Mouse (Mus musculus): ENCODE data around the gene Ltbp1. TPM values are rescaled to one million over a fixed set of nuclear protein-coding genes. Genes with fewer than 3 reads are reported as not detected.

Ltbp1 gene
- polyA plus RNA-seq, 1 experiment from 2014 or later: 78.6 TPM

- Histone ChIP-seq H3K27ac (no peak overlapping the region), H3K9ac (no peak overlapping the region), H3K9me3 (no peaks in the 10 kb centered on the region), H3K4me1 (no peaks in the 10 kb centered on the region), H3K27me3 (no peaks in the 10 kb centered on the region), H3K36me3 (peaks cover 13% of the 10 kb centered on the region), H3K4me3 (no peak overlapping the region), H3K4me2 (no peak overlapping the region)
- 85% methylated on average over 5 of the region's 5 CpGs for WGBS
- no peak for ATAC-seq (ENCODE audit: insufficient number of reproducible peaks, low FRiP score, low TSS enrichment, low read depth)
Measured at GRCm38 (mm10) chr17:75355431-75355830, 350.1 kb downstream of the Ltbp1 start.

- H3K9me3 ChIP-seq: no peaks in the 10 kb centered on the region
- H3K27me3 ChIP-seq: no peaks in the 10 kb centered on the region
- no peak overlapping the region for H3K4me2 ChIP-seq
- peaks cover 34% of the 10 kb centered on the region for H3K36me3 ChIP-seq
- H3K4me1 ChIP-seq: no peaks in the 10 kb centered on the region
- 95% methylated on average over 7 of the region's 7 CpGs for WGBS
- ATAC-seq (ENCODE audit: insufficient number of reproducible peaks, low FRiP score, low TSS enrichment, low read depth): no peak
- H3K9ac ChIP-seq: no peak overlapping the region
- H3K27ac ChIP-seq: no peak overlapping the region
- no peak overlapping the region for H3K4me3 ChIP-seq
Measured at GRCm38 (mm10) chr17:75360111-75360510, 354.7 kb downstream of the Ltbp1 start.

- 85% methylated on average over 6 of the region's 6 CpGs for WGBS
- Histone ChIP-seq H3K4me3 (no peak overlapping the region), H3K4me2 (no peak overlapping the region), H3K9ac (no peak overlapping the region), H3K27me3 (no peaks in the 10 kb centered on the region), H3K27ac (no peak overlapping the region), H3K9me3 (no peaks in the 10 kb centered on the region), H3K36me3 (peaks cover 36% of the 10 kb centered on the region), H3K4me1 (peaks cover 8% of the 10 kb centered on the region; the same call in 1 of the 2 replicates)
- ATAC-seq (ENCODE audit: insufficient number of reproducible peaks, low FRiP score, low TSS enrichment, low read depth): no peak
Measured at GRCm38 (mm10) chr17:75366332-75366731, 361.0 kb downstream of the Ltbp1 start.

- H3K27me3 ChIP-seq: no peaks in the 10 kb centered on the region
- no peak overlapping the region for H3K9ac ChIP-seq
- no peaks in the 10 kb centered on the region for H3K9me3 ChIP-seq
- peaks cover 39% of the 10 kb centered on the region for H3K36me3 ChIP-seq
- ATAC-seq (ENCODE audit: insufficient number of reproducible peaks, low FRiP score, low TSS enrichment, low read depth): no peak
- peaks cover 8% of the 10 kb centered on the region; the same call in 1 of the 2 replicates for H3K4me1 ChIP-seq
- 93% methylated on average over 18 of the region's 18 CpGs for WGBS
- no peak overlapping the region for H3K27ac ChIP-seq
- no peak overlapping the region for H3K4me3 ChIP-seq
- no peak overlapping the region for H3K4me2 ChIP-seq
Measured at GRCm38 (mm10) chr17:75367486-75368155, 362.3 kb downstream of the Ltbp1 start.

- no peak for ATAC-seq (ENCODE audit: insufficient number of reproducible peaks, low FRiP score, low TSS enrichment, low read depth)
- peaks cover 33% of the 10 kb centered on the region for H3K36me3 ChIP-seq
- WGBS: 42% methylated on average over 5 of the region's 5 CpGs
Measured at GRCm38 (mm10) chr17:75368580-75368979, 363.2 kb downstream of the Ltbp1 start.

GRCm38 (mm10) chr17:75369351-75369750 is 364.0 kb downstream of the Ltbp1 start:
- no peak for ATAC-seq (ENCODE audit: insufficient number of reproducible peaks, low FRiP score, low TSS enrichment, low read depth)
- no peaks in the 10 kb centered on the region for H3K27me3 ChIP-seq
- H3K27ac ChIP-seq: no peak overlapping the region
- H3K9me3 ChIP-seq: no peaks in the 10 kb centered on the region
- H3K36me3 ChIP-seq: peaks cover 25% of the 10 kb centered on the region
- H3K4me2 ChIP-seq: no peak overlapping the region
- H3K9ac ChIP-seq: no peak overlapping the region
- H3K4me3 ChIP-seq: no peak overlapping the region
- peaks cover 8% of the 10 kb centered on the region; the same call in 1 of the 2 replicates for H3K4me1 ChIP-seq
- WGBS: 65% methylated on average over 7 of the region's 7 CpGs

More at GRCm38 (mm10) chr17:75368580-75368979, 363.2 kb downstream of the Ltbp1 start:
- no peak overlapping the region for H3K9ac ChIP-seq
- no peak overlapping the region for H3K27ac ChIP-seq
- H3K4me1 ChIP-seq: peaks cover 8% of the 10 kb centered on the region; the same call in 1 of the 2 replicates
- H3K4me3 ChIP-seq: no peak overlapping the region
- no peaks in the 10 kb centered on the region for H3K27me3 ChIP-seq
- no peak overlapping the region for H3K4me2 ChIP-seq
- H3K9me3 ChIP-seq: no peaks in the 10 kb centered on the region

- ATAC-seq (ENCODE audit: insufficient number of reproducible peaks, low FRiP score, low TSS enrichment, low read depth): no peak
- H3K36me3 ChIP-seq: peaks cover 20% of the 10 kb centered on the region
- H3K27ac ChIP-seq: no peak overlapping the region
- H3K9me3 ChIP-seq: no peaks in the 10 kb centered on the region
- H3K4me1 ChIP-seq: peaks cover 8% of the 10 kb centered on the region; the same call in 1 of the 2 replicates
- H3K27me3 ChIP-seq: no peaks in the 10 kb centered on the region
- no peak overlapping the region for H3K4me3 ChIP-seq
- WGBS: 90% methylated on average over 4 of the region's 4 CpGs
- no peak overlapping the region for H3K4me2 ChIP-seq
- H3K9ac ChIP-seq: no peak overlapping the region
Measured at GRCm38 (mm10) chr17:75370120-75370519, 364.8 kb downstream of the Ltbp1 start.

- WGBS: 80% methylated on average over 11 of the region's 11 CpGs
- Histone ChIP-seq H3K4me2 (no peak overlapping the region), H3K36me3 (peaks cover 12% of the 10 kb centered on the region; the same call in 1 of the 2 replicates), H3K9me3 (no peaks in the 10 kb centered on the region), H3K4me1 (peaks cover 8% of the 10 kb centered on the region; the same call in 1 of the 2 replicates), H3K27ac (no peak overlapping the region), H3K9ac (no peak overlapping the region), H3K27me3 (no peaks in the 10 kb centered on the region), H3K4me3 (no peak overlapping the region)
- ATAC-seq (ENCODE audit: insufficient number of reproducible peaks, low FRiP score, low TSS enrichment, low read depth): no peak
Measured at GRCm38 (mm10) chr17:75371650-75372049, 366.3 kb downstream of the Ltbp1 start.

- Histone ChIP-seq H3K36me3 (peaks cover 8% of the 10 kb centered on the region; the same call in 1 of the 2 replicates), H3K4me3 (no peak overlapping the region), H3K9me3 (no peaks in the 10 kb centered on the region), H3K27me3 (no peaks in the 10 kb centered on the region), H3K9ac (no peak overlapping the region), H3K4me1 (peaks cover 8% of the 10 kb centered on the region; the same call in 1 of the 2 replicates), H3K4me2 (no peak overlapping the region), H3K27ac (no peak overlapping the region)
- 62% methylated on average over 3 of the region's 3 CpGs for WGBS
- no peak for ATAC-seq (ENCODE audit: insufficient number of reproducible peaks, low FRiP score, low TSS enrichment, low read depth)
Measured at GRCm38 (mm10) chr17:75372371-75372770, 367.0 kb downstream of the Ltbp1 start.

GRCm38 (mm10) chr17:75374287-75375024 is 369.1 kb downstream of the Ltbp1 start:
- H3K4me2 ChIP-seq: no peak overlapping the region
- H3K9ac ChIP-seq: no peak overlapping the region
- no peak overlapping the region for H3K4me3 ChIP-seq
- 78% methylated on average over 5 of the region's 5 CpGs for WGBS
- H3K4me1 ChIP-seq: peaks cover 3% of the 10 kb centered on the region; the same call in 1 of the 2 replicates
- no peak overlapping the region for H3K27ac ChIP-seq
- no peaks in the 10 kb centered on the region for H3K27me3 ChIP-seq
- H3K9me3 ChIP-seq: no peaks in the 10 kb centered on the region
- ATAC-seq (ENCODE audit: insufficient number of reproducible peaks, low FRiP score, low TSS enrichment, low read depth): no peak
- H3K36me3 ChIP-seq: 0 out of 2 replicates have a peak, but pooled peaks cover 6% of the 10 kb centered on the region

- Histone ChIP-seq H3K4me1 (peaks cover 14% of the 10 kb centered on the region), H3K27ac (no peak overlapping the region), H3K36me3 (0 out of 2 replicates have a peak, but pooled peaks cover 6% of the 10 kb centered on the region), H3K27me3 (no peaks in the 10 kb centered on the region), H3K9me3 (no peaks in the 10 kb centered on the region), H3K4me3 (no peak overlapping the region), H3K4me2 (no peak overlapping the region), H3K9ac (no peak overlapping the region)
- ATAC-seq (ENCODE audit: insufficient number of reproducible peaks, low FRiP score, low TSS enrichment, low read depth): peak; percentile 61; the same call in 1 of the 2 replicates
- 33% methylated on average over 9 of the region's 9 CpGs for WGBS
Measured at GRCm38 (mm10) chr17:75378256-75378871, 373.0 kb downstream of the Ltbp1 start.
